Mouse (Mus musculus): ENCODE measurements at regions not wholly inside any gene's neighbourhood (a gene's known extent, or its start where the extent isn't known, plus 50 kb on each side); places are given as distances from the start of the nearest gene placed in this dataset.

DNA sequence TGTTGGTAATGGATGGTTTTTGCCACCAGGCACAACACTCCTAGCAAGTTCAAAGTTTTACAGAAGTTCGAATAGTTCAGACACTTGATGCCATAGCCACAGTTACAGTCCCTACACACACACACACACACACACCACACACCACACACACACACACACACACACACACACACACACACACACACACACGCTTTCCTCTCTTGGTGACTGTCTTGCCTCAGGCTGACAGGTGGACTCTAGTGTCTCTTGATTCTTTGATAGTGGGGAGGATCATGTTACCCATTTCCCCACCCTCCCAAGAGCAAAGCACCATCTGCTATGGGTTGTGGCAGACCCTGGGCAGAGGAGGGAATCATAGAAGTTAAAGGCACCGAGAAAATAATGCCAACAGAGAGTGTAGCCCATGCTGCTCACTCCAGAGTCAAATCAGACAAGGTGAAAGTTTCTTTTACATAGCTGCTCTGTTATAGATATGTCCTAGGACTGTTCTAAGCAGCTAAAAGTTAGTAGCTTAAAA, 75.9 kb downstream of the Klhl25 start:
- TF ChIP-seq GATA1 (IDR thresholded peaks at IDR 0.05; ENCODE audit: borderline replicate concordance, low read length): no peak
- no peak for TF ChIP-seq FLI1 (IDR thresholded peaks at IDR 0.05; ENCODE audit: low read length)
- Histone ChIP-seq H3K27me3 (replicated peaks) (no peaks in the 10 kb centered on the region), H3K4me1 (peaks cover 24% of the 10 kb centered on the region), H3K36me3 (replicated peaks; ENCODE audit: low read length) (no peaks in the 10 kb centered on the region), H3K4me3 (replicated peaks) (no peak overlapping the region), H3K9me3 (0 out of 2 replicates have a peak, but pooled peaks cover 2% of the 10 kb centered on the region)

GRCm38 (mm10) chr7:75927537-75927936, 79.4 kb downstream of the Klhl25 start:
- Histone ChIP-seq H3K4me1 (peaks cover 13% of the 10 kb centered on the region), H3K36me3 (replicated peaks; ENCODE audit: low read length) (no peaks in the 10 kb centered on the region), H3K27me3 (replicated peaks) (no peaks in the 10 kb centered on the region), H3K4me3 (replicated peaks) (no peak overlapping the region), H3K9me3 (0 out of 2 replicates have a peak, but pooled peaks cover 3% of the 10 kb centered on the region)
- no peak for TF ChIP-seq FLI1 (IDR thresholded peaks at IDR 0.05; ENCODE audit: low read length)
- TF ChIP-seq GATA1 (IDR thresholded peaks at IDR 0.05; ENCODE audit: borderline replicate concordance, low read length): no peak

GRCm38 (mm10) chr7:75943844-75944243, 95.7 kb downstream of the Klhl25 start:
- Histone ChIP-seq H3K36me3 (replicated peaks; ENCODE audit: low read length) (no peaks in the 10 kb centered on the region), H3K4me1 (no peaks in the 10 kb centered on the region), H3K9me3 (no peaks in the 10 kb centered on the region), H3K27me3 (replicated peaks) (peaks cover 5% of the 10 kb centered on the region), H3K4me3 (replicated peaks) (no peak overlapping the region)
- TF ChIP-seq GATA1 (IDR thresholded peaks at IDR 0.05; ENCODE audit: borderline replicate concordance, low read length) (no peak), FLI1 (IDR thresholded peaks at IDR 0.05; ENCODE audit: low read length) (no peak)

GRCm38 (mm10) chr7:75955671-75956070, 107.6 kb downstream of the Klhl25 start:
- H3K36me3 ChIP-seq (replicated peaks; ENCODE audit: low read length): no peaks in the 10 kb centered on the region
- TF ChIP-seq FLI1 (IDR thresholded peaks at IDR 0.05; ENCODE audit: low read length): no peak
- H3K27me3 ChIP-seq (replicated peaks): no peaks in the 10 kb centered on the region
- H3K9me3 ChIP-seq: no peaks in the 10 kb centered on the region
- H3K4me3 ChIP-seq (replicated peaks): no peak overlapping the region
- no peaks in the 10 kb centered on the region for H3K4me1 ChIP-seq

DNA sequence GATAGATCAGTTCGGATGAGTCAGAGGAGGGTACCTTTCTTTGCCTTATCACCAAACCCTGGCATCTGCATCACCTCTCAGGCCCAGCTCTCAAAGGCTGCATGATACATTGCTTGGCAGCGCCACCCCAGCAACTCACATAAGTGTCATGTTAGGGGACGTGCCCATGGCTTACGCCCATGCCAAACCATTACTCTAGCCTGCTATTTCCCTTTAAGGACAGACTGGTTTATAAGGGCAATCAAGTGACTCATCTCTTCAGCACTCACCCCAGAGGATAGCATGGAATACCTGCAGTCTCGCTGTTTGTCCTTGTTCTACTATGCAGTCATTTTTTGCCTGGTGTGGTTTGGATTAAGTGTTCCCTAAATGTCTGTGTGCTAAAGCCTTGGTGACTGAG, 109.3 kb downstream of the Klhl25 start:
- H3K4me3 ChIP-seq (replicated peaks): no peak overlapping the region
- no peaks in the 10 kb centered on the region for H3K36me3 ChIP-seq (replicated peaks; ENCODE audit: low read length)
- no peaks in the 10 kb centered on the region for H3K9me3 ChIP-seq
- no peaks in the 10 kb centered on the region for H3K27me3 ChIP-seq (replicated peaks)
- no peaks in the 10 kb centered on the region for H3K4me1 ChIP-seq
- TF ChIP-seq GATA1 (IDR thresholded peaks at IDR 0.05; ENCODE audit: borderline replicate concordance, low read length) (no peak), FLI1 (IDR thresholded peaks at IDR 0.05; ENCODE audit: low read length) (no peak)

DNA sequence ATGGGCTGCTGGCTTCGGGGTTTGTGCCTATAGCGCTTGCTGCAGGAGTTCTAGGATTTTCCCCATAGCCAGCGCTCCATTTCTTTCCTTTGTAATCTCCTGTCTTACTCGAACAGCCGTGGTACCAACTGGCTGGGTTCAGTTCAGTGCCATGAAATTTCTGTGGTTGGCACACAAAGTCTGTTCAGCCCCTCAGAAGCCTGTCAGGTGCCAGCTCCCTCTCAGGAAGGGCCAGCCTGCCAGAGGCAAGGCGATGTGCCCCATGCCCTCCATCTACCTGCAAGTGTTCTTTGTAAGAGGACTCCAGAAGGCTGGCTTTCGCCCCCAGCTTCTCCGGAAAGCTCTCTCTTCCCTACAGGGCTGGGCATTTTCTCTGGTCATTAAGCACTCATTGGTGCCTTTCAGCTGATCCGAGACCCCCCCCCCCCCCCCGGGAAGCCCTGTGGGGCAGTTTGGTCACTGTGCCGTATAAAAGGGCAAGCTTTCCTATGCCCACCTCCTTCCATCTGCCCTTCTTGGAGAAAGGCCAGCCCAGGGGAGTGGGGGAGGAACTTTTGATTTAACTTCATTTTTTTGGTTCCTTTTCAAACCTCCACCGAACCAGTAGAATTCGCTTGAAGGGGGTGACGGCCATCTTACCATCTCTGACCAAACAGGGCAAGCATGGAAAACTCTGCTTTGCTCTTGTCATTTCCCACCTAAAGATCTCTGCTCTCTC, 112.0 kb downstream of the Klhl25 start:
- Histone ChIP-seq H3K4me3 (replicated peaks) (no peak overlapping the region), H3K4me1 (no peaks in the 10 kb centered on the region), H3K9me3 (0 out of 2 replicates have a peak, but pooled peaks cover 4% of the 10 kb centered on the region), H3K36me3 (replicated peaks; ENCODE audit: low read length) (no peaks in the 10 kb centered on the region), H3K27me3 (replicated peaks) (no peaks in the 10 kb centered on the region)
- no peak for TF ChIP-seq FLI1 (IDR thresholded peaks at IDR 0.05; ENCODE audit: low read length)
- no peak for TF ChIP-seq GATA1 (IDR thresholded peaks at IDR 0.05; ENCODE audit: borderline replicate concordance, low read length)

GRCm38 (mm10) chr7:75968177-75968576, 120.1 kb downstream of the Klhl25 start:
- TF ChIP-seq FLI1 (IDR thresholded peaks at IDR 0.05; ENCODE audit: low read length) (no peak), GATA1 (IDR thresholded peaks at IDR 0.05; ENCODE audit: borderline replicate concordance, low read length) (no peak)
- Histone ChIP-seq H3K9me3 (0 out of 2 replicates have a peak, but pooled peaks cover 4% of the 10 kb centered on the region), H3K4me1 (no peaks in the 10 kb centered on the region), H3K4me3 (replicated peaks) (no peak overlapping the region), H3K36me3 (replicated peaks; ENCODE audit: low read length) (no peaks in the 10 kb centered on the region), H3K27me3 (replicated peaks) (no peaks in the 10 kb centered on the region)

- Histone ChIP-seq H3K9me3 (no peaks in the 10 kb centered on the region), H3K27me3 (replicated peaks) (no peaks in the 10 kb centered on the region), H3K36me3 (replicated peaks; ENCODE audit: low read length) (no peaks in the 10 kb centered on the region), H3K4me3 (replicated peaks) (no peak overlapping the region), H3K4me1 (no peaks in the 10 kb centered on the region)
- no peak for TF ChIP-seq FLI1 (IDR thresholded peaks at IDR 0.05; ENCODE audit: low read length)
- no peak for TF ChIP-seq GATA1 (IDR thresholded peaks at IDR 0.05; ENCODE audit: borderline replicate concordance, low read length)
Measured at GRCm38 (mm10) chr7:75970914-75971313, 122.8 kb downstream of the Klhl25 start.

- no peaks in the 10 kb centered on the region for H3K27me3 ChIP-seq (replicated peaks)
- H3K9me3 ChIP-seq: no peaks in the 10 kb centered on the region
- H3K4me3 ChIP-seq (replicated peaks): no peak overlapping the region
- no peaks in the 10 kb centered on the region for H3K4me1 ChIP-seq
- TF ChIP-seq GATA1 (IDR thresholded peaks at IDR 0.05; ENCODE audit: borderline replicate concordance, low read length) (no peak), FLI1 (IDR thresholded peaks at IDR 0.05; ENCODE audit: low read length) (no peak)
- no peaks in the 10 kb centered on the region for H3K36me3 ChIP-seq (replicated peaks; ENCODE audit: low read length)
Measured at GRCm38 (mm10) chr7:75971706-75972105, 123.6 kb downstream of the Klhl25 start.

GRCm38 (mm10) chr7:75981560-75981959, 133.4 kb downstream of the Klhl25 start:
- Histone ChIP-seq H3K4me3 (replicated peaks) (no peak overlapping the region), H3K27me3 (replicated peaks) (peaks cover 6% of the 10 kb centered on the region), H3K36me3 (replicated peaks; ENCODE audit: low read length) (no peaks in the 10 kb centered on the region), H3K9me3 (no peaks in the 10 kb centered on the region), H3K4me1 (no peaks in the 10 kb centered on the region)
- TF ChIP-seq GATA1 (IDR thresholded peaks at IDR 0.05; ENCODE audit: borderline replicate concordance, low read length) (no peak), FLI1 (IDR thresholded peaks at IDR 0.05; ENCODE audit: low read length) (no peak)

All from megakaryocyte, embryonic 14.5 days (primary cell).